Mouse (Mus musculus): ENCODE data around the gene Srrm3. TPM values are rescaled to one million over a fixed set of nuclear protein-coding genes. Genes with fewer than 3 reads are reported as not detected.

Gene Srrm3
- total and polyA plus RNA-seq, 2 experiments from 2014 or later: 50.8 to 106 TPM

- WGBS: 3% methylated on average over 47 of the region's 47 CpGs
- Histone ChIP-seq H3K27ac (peak overlapping the region; percentile 42), H3K4me2 (ENCODE audit: low read depth, low read length) (peak overlapping the region; percentile 67), H3K9me3 (ENCODE audit: low read length) (no peaks in the 10 kb centered on the region), H3K9ac (replicated peaks; ENCODE audit: low read length) (peak overlapping the region; percentile 29), H3K27me3 (ENCODE audit: insufficient read depth, low read length) (no peaks in the 10 kb centered on the region), H3K36me3 (ENCODE audit: insufficient read depth, low read length) (no peaks in the 10 kb centered on the region), H3K4me3 (ENCODE audit: low read length) (peak overlapping the region; percentile 38), H3K4me1 (ENCODE audit: insufficient read depth, low read length) (0 out of 2 replicates have a peak, but pooled peaks cover 5% of the 10 kb centered on the region)
- peak; percentile 87 for DNase-seq (ENCODE audit: low spot score)
- ATAC-seq: peak; percentile 89
- no peak for TF ChIP-seq CTCF (IDR thresholded peaks at IDR 0.05; ENCODE audit: low read depth)
These were observed 28.2 kb downstream of the Srrm3 start for GRCm38 (mm10) chr5:135834769-135835491.

DNA sequence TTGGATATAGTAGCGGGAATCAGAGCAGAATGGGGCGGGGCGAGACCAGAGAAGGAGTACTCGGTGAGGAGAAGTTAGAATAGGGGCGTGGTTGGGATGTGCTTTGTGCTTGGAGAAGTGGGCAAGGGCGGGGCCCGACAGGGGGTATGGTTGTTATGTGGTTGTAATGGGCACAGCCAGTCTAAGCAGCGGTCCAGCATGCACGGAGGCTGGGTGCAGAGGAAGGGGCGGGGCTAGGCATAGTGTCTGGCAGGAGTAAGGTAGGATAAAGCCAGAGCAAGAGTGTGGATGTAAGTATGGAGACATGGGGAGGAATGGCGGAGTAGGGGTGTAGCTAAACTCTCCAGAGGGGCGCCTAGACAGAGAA is 28.8 kb downstream of the Srrm3 start:
- peak overlapping the region; percentile 38 for H3K4me3 ChIP-seq (ENCODE audit: low read length)
- peak overlapping the region; percentile 42; the same call in 1 of the 2 replicates for H3K27ac ChIP-seq
- peak overlapping the region; percentile 67 for H3K4me2 ChIP-seq (ENCODE audit: low read depth, low read length)
- H3K9ac ChIP-seq (replicated peaks; ENCODE audit: low read length): peak overlapping the region; percentile 29; the same call in 1 of the 2 replicates
- H3K36me3 ChIP-seq (ENCODE audit: insufficient read depth, low read length): no peaks in the 10 kb centered on the region
- DNase-seq (ENCODE audit: low spot score) (no peak), ATAC-seq (no peak; the same call in 1 of the 2 replicates)
- H3K9me3 ChIP-seq (ENCODE audit: low read length): no peaks in the 10 kb centered on the region
- no peak for TF ChIP-seq CTCF (IDR thresholded peaks at IDR 0.05; ENCODE audit: low read depth)
- no peaks in the 10 kb centered on the region for H3K27me3 ChIP-seq (ENCODE audit: insufficient read depth, low read length)
- WGBS: under 1% methylated on average over 12 of the region's 12 CpGs
- 0 out of 2 replicates have a peak, but pooled peaks cover 5% of the 10 kb centered on the region for H3K4me1 ChIP-seq (ENCODE audit: insufficient read depth, low read length)

- TF ChIP-seq CTCF (IDR thresholded peaks at IDR 0.05; ENCODE audit: low read depth): no peak
- Histone ChIP-seq H3K36me3 (ENCODE audit: insufficient read depth, low read length) (no peaks in the 10 kb centered on the region), H3K4me3 (ENCODE audit: low read length) (peak overlapping the region; percentile 38), H3K9me3 (ENCODE audit: low read length) (no peaks in the 10 kb centered on the region), H3K4me2 (ENCODE audit: low read depth, low read length) (peak overlapping the region; percentile 67), H3K27me3 (ENCODE audit: insufficient read depth, low read length) (no peaks in the 10 kb centered on the region), H3K9ac (replicated peaks; ENCODE audit: low read length) (no peak overlapping the region), H3K4me1 (ENCODE audit: insufficient read depth, low read length) (0 out of 2 replicates have a peak, but pooled peaks cover 5% of the 10 kb centered on the region), H3K27ac (peak overlapping the region; percentile 42; the same call in 1 of the 2 replicates)
- 19% methylated on average over 12 of the region's 12 CpGs for WGBS
- DNase-seq (ENCODE audit: low spot score) (peak; percentile 50), ATAC-seq (no peak; the same call in 1 of the 2 replicates)
These were observed 29.3 kb downstream of the Srrm3 start for GRCm38 (mm10) chr5:135835981-135836380.

DNA sequence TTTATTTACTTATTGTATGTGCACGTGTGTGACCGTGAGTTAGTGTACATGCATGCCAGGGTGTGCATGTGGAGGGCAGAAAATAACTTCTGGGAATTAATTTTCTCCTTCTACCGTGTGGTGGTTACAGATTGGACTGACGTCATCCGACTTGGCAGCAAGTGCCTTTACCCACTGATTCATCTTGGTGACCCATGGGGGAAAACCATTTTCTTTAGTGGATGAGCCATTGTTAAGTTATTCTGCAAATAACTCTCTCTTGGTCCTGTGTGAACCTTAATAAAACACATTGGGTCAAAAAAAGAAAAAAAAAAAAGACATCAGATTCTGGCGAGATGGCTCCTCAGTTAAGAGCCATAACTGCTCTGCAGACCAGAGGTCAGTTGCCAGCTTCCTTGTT is 35.0 kb downstream of the Srrm3 start:
- no peak overlapping the region for H3K27ac ChIP-seq
- DNase-seq (ENCODE audit: low spot score) (no peak), ATAC-seq (no peak)
- WGBS: 75% methylated on average over 6 of the region's 6 CpGs
- no peak overlapping the region for H3K9ac ChIP-seq (replicated peaks; ENCODE audit: low read length)
- H3K36me3 ChIP-seq (ENCODE audit: insufficient read depth, low read length): peaks cover 10% of the 10 kb centered on the region
- no peaks in the 10 kb centered on the region for H3K9me3 ChIP-seq (ENCODE audit: low read length)
- H3K4me3 ChIP-seq (ENCODE audit: low read length): no peak overlapping the region
- no peaks in the 10 kb centered on the region for H3K4me1 ChIP-seq (ENCODE audit: insufficient read depth, low read length)
- TF ChIP-seq CTCF (IDR thresholded peaks at IDR 0.05; ENCODE audit: low read depth): no peak
- H3K27me3 ChIP-seq (ENCODE audit: insufficient read depth, low read length): no peaks in the 10 kb centered on the region
- H3K4me2 ChIP-seq (ENCODE audit: low read depth, low read length): no peak overlapping the region

GRCm38 (mm10) chr5:135843418-135843817 is 36.7 kb downstream of the Srrm3 start:
- Histone ChIP-seq H3K27ac (no peak overlapping the region), H3K4me1 (ENCODE audit: insufficient read depth, low read length) (no peaks in the 10 kb centered on the region), H3K9me3 (ENCODE audit: low read length) (no peaks in the 10 kb centered on the region), H3K4me3 (ENCODE audit: low read length) (no peak overlapping the region), H3K36me3 (ENCODE audit: insufficient read depth, low read length) (peaks cover 10% of the 10 kb centered on the region), H3K4me2 (ENCODE audit: low read depth, low read length) (no peak overlapping the region), H3K9ac (replicated peaks; ENCODE audit: low read length) (no peak overlapping the region), H3K27me3 (ENCODE audit: insufficient read depth, low read length) (no peaks in the 10 kb centered on the region)
- ATAC-seq (no peak), DNase-seq (ENCODE audit: low spot score) (no peak)
- TF ChIP-seq CTCF (IDR thresholded peaks at IDR 0.05; ENCODE audit: low read depth): no peak
- WGBS: 34% methylated on average over 5 of the region's 5 CpGs

- no peak for DNase-seq (ENCODE audit: low spot score)
- Histone ChIP-seq H3K9ac (replicated peaks; ENCODE audit: low read length) (no peak overlapping the region), H3K4me1 (ENCODE audit: insufficient read depth, low read length) (peaks cover under 1% of the 10 kb centered on the region; the same call in 1 of the 2 replicates), H3K27me3 (ENCODE audit: insufficient read depth, low read length) (no peaks in the 10 kb centered on the region), H3K4me2 (ENCODE audit: low read depth, low read length) (no peak overlapping the region), H3K36me3 (ENCODE audit: insufficient read depth, low read length) (peaks cover 10% of the 10 kb centered on the region), H3K9me3 (ENCODE audit: low read length) (no peaks in the 10 kb centered on the region), H3K4me3 (ENCODE audit: low read length) (no peak overlapping the region), H3K27ac (no peak overlapping the region)
- no peak for ATAC-seq
- 77% methylated on average over 13 of the region's 13 CpGs for WGBS
- TF ChIP-seq CTCF (IDR thresholded peaks at IDR 0.05; ENCODE audit: low read depth): no peak
These were observed 39.1 kb downstream of the Srrm3 start for GRCm38 (mm10) chr5:135845676-135846320.

Measured in hindbrain, postnatal 0 days (tissue).